Mouse (Mus musculus) heart, embryonic 12.5 days (tissue): ENCODE measurements at regions not wholly inside any gene's neighbourhood (a gene's known extent, or its start where the extent isn't known, plus 50 kb on each side); places are given as distances from the start of the nearest gene placed in this dataset.

Experiments
- ATAC-seq: fragments of 200-750 bp; cut with Nextera tagmentation; 2 replicates; pipeline ENCODE4 v1.8.0; 2017; ENCODE audit warnings: moderate TSS enrichment, moderate library complexity; ENCODE audit not compliant: insufficient number of reproducible peaks, low FRiP score
- H3K27ac ChIP-seq: fragments of 300-500 bp; sonication (generic); 2 replicates; pipeline ENCODE4 v1.5.1; 2016; ENCODE audit warnings: mild to moderate bottlenecking, moderate library complexity; ENCODE audit not compliant: poor library complexity, severe bottlenecking
- H3K27me3 ChIP-seq: fragments of 300-500 bp; sonication (generic); replicated peaks from 2 replicates; pipeline ENCODE4 v1.6.1; 2016; ENCODE audit warnings: mild to moderate bottlenecking, moderate library complexity
- H3K36me3 ChIP-seq: fragments of 300-500 bp; sonication (generic); 2 replicates; pipeline ENCODE4 v1.6.1; 2016; ENCODE audit warnings: mild to moderate bottlenecking, moderate library complexity
- H3K4me1 ChIP-seq: fragments of 300-500 bp; sonication (generic); replicated peaks from 2 replicates; pipeline ENCODE4 v1.6.1; 2016; ENCODE audit warnings: mild to moderate bottlenecking
- H3K4me2 ChIP-seq: fragments of 300-500 bp; sonication (generic); 2 replicates; pipeline ENCODE4 v1.6.1; 2016; ENCODE audit warnings: mild to moderate bottlenecking, moderate library complexity
- H3K4me3 ChIP-seq: fragments of 300-500 bp; sonication (generic); 2 replicates; pipeline ENCODE4 v1.5.1; 2016; ENCODE audit warnings: mild to moderate bottlenecking
- H3K9ac ChIP-seq: fragments of 300-500 bp; sonication (generic); 2 replicates; pipeline ENCODE4 v1.6.1; 2016; ENCODE audit warnings: mild to moderate bottlenecking, moderate library complexity
- H3K9me3 ChIP-seq: fragments of 300-500 bp; sonication (generic); replicated peaks from 2 replicates; pipeline ENCODE4 v1.6.1; 2016; ENCODE audit warnings: mild to moderate bottlenecking, moderate library complexity
- WGBS: fragments of 180-500 bp; shearing (Covaris S2); methylation state at CpG from one replicate; pipeline ENCODE4 v1.1.7; 2016; 5-methylcytosine and 5-hydroxymethylcytosine counted together

DNA sequence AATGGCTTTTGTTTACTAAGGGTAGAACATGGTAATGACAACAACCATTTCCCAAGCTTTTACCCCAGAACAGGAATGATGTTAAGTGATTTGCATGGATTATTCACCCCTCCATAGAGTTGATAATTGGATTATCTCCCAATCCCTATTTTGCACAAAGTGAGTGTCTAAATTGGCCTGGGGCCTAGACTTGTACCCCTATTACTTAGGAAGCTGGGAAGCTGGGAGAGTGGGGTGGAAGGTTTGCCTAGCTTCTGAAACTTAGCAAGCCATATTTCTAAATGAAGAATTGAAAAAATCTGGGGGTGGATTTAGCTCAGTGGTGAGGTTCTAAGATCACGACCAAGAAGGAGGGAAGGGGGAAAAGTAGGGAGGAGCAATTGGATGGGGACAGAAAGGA, 289.9 kb downstream of the Rngtt start:
- H3K4me2 ChIP-seq, result no peak overlapping the region
- no peaks in the 10 kb centered on the region for H3K36me3 ChIP-seq
- no peak overlapping the region for H3K4me3 ChIP-seq
- H3K27ac ChIP-seq, result no peak overlapping the region
- peaks cover 7% of the 10 kb centered on the region for H3K27me3 ChIP-seq
- WGBS, result 69% methylated on average over 1 of the region's 1 CpGs
- H3K9ac ChIP-seq, result no peak overlapping the region
- no peaks in the 10 kb centered on the region for H3K9me3 ChIP-seq
- ATAC-seq, result no peak
- H3K4me1 ChIP-seq, result 0 out of 2 replicates have a peak, but pooled peaks cover 2% of the 10 kb centered on the region

DNA sequence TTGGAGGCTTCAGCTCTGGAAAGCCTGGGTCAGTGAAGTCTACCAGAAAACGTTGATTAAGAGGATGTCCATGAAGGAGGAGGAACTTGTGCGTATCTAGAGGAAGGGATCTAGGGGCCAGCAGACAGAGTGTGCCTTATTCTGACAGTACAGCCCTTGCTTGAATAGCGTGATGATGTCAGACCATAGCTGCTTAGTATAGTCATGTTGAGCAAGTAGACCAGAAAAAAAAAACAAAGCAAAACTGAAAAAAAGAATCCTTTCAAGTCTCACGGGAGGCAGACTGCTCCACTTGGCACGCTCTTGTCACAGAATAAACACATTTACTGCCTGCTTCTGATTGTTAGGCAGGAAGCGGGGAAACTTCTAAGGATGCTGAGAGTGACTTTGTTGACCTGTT, 290.7 kb downstream of the Rngtt start:
- Histone ChIP-seq H3K4me3 (no peak overlapping the region), H3K4me1 (0 out of 2 replicates have a peak, but pooled peaks cover 2% of the 10 kb centered on the region), H3K9ac (no peak overlapping the region), H3K27me3 (peaks cover 4% of the 10 kb centered on the region), H3K27ac (no peak overlapping the region), H3K4me2 (no peak overlapping the region), H3K36me3 (no peaks in the 10 kb centered on the region), H3K9me3 (no peaks in the 10 kb centered on the region)
- WGBS, result 52% methylated on average over 6 of the region's 6 CpGs
- ATAC-seq, result no peak

DNA sequence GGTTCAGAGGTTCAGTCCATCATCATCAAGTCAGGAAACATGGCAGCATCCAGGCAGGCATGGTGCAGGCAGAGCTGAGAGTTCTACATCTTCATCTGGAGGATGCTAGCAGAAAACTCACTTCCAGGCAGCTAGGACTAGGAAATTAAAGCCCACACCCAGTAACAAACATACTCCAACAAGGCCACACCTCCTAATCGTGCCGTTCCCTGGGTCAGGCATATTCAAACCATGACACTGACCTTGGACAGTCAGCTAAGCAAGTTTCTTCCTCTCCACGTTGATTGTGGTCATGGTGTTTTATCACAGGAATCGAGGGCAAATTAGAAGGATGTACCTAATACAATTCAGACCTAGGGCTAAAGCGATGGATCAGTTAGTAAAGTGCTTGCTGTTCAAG, 294.5 kb downstream of the Rngtt start:
- Histone ChIP-seq H3K27ac (no peak overlapping the region), H3K9ac (no peak overlapping the region), H3K4me3 (no peak overlapping the region), H3K4me1 (no peaks in the 10 kb centered on the region), H3K36me3 (no peaks in the 10 kb centered on the region), H3K4me2 (no peak overlapping the region), H3K27me3 (0 out of 2 replicates have a peak, but pooled peaks cover 2% of the 10 kb centered on the region), H3K9me3 (no peaks in the 10 kb centered on the region)
- no peak for ATAC-seq
- WGBS, result 86% methylated on average over 5 of the region's 5 CpGs

DNA sequence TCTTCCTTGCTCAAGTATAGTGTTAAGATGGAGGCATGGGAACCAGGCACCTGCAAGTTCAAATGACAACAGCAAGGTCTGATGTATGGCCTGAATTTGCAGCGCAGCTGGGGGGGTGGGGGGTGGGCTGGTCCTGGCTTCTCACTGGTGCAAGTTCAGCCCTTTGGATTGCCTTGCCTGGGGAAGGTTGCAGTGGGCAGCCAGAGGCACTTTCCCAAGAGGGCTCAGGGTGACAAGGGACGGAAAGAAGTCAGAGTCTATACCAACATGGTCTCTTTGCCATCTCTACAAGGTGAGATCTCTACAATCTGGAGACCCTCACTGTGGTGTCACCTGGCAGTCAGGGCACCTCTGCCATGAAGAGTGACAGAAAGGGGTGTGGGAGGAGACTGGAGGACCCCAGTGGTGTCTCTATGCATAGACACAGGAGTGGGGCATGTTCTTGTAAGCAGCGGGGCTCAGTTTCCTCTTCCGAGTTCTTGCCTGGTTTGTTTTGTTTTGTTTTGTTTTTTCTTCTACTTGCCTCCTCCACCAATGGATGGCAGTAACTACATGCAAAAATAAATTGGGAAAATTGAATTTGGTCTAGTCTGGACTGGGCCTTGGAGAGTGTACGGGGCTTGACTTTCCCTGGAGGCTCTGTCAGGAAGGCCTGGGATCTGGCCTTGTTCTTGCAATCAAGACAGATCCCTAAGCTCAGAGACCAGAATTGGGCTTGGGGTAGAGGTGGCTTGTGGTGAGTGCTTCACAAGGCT, 284.4 kb upstream of the Cnr1 start:
- no peak overlapping the region for H3K27ac ChIP-seq
- H3K4me3 ChIP-seq, result no peak overlapping the region
- no peak overlapping the region for H3K9ac ChIP-seq
- no peaks in the 10 kb centered on the region for H3K36me3 ChIP-seq
- 81% methylated on average over 5 of the region's 5 CpGs for WGBS
- peaks cover 7% of the 10 kb centered on the region; the same call in 1 of the 2 replicates for H3K4me1 ChIP-seq
- no peaks in the 10 kb centered on the region for H3K27me3 ChIP-seq
- ATAC-seq, result no peak
- no peak overlapping the region for H3K4me2 ChIP-seq
- no peaks in the 10 kb centered on the region for H3K9me3 ChIP-seq

DNA sequence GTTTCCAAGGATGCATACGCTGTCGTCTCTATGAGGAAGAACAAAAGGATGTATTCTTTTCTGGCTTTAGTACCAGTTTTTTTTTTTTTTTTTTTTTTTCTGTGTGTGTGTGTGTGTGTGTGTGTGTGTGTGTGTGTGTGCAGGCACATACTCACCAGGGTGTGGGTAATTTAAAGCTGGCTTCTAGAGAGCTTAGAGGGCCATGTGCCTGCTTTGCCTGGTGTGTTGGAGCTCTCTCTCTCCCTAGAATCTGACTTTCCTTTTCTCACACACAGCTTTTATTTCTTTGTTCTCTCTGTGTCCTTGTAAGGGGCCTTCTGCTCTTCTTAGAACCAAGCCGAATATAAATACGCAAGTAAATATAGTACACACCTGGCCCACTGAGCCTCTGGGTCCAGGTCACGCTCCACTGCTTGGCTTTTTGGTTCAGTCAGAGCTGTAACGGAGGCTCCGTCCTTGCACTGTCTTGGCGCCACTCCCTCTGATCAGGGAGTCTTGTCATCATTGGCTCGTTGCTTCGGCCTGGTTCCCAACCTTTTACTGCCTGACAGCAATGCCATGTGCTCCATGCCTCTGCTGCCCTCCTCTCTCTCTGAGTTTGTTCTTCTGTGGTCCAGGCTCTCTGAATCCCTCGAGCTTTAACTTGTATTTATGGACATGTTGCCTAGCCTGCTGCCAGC, 283.7 kb upstream of the Cnr1 start:
- ATAC-seq, result no peak
- Histone ChIP-seq H3K4me3 (no peak overlapping the region), H3K27ac (no peak overlapping the region), H3K4me1 (peaks cover 7% of the 10 kb centered on the region; the same call in 1 of the 2 replicates), H3K9ac (no peak overlapping the region), H3K4me2 (no peak overlapping the region), H3K9me3 (no peaks in the 10 kb centered on the region), H3K36me3 (no peaks in the 10 kb centered on the region), H3K27me3 (no peaks in the 10 kb centered on the region)
- 77% methylated on average over 11 of the region's 11 CpGs for WGBS

DNA sequence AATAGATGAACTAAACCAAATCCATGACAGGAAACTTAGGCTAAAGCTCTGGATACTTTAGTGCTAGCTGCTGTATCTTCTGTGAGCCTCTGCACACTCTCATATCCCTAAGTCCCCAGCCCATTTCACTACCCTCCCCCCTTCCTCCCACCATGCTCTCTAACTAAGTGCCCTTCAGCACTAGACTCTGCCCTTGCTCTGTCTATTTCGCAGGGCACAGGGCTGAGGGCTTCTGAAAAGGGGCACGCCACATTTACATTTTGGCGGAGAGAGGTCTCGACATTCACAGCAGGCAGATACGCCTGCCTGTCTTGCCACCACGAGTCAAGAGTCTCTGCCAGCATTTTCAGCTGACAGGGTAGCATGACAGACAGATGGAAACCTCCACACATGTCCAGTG, 282.5 kb upstream of the Cnr1 start:
- H3K9me3 ChIP-seq, result no peaks in the 10 kb centered on the region
- no peak overlapping the region for H3K27ac ChIP-seq
- no peaks in the 10 kb centered on the region for H3K36me3 ChIP-seq
- 64% methylated on average over 6 of the region's 6 CpGs for whole genome bisulfite sequencing
- no peak overlapping the region for H3K4me3 ChIP-seq
- H3K4me1 ChIP-seq, result peaks cover 7% of the 10 kb centered on the region; the same call in 1 of the 2 replicates
- ATAC-seq, result no peak
- H3K9ac ChIP-seq, result no peak overlapping the region
- no peak overlapping the region for H3K4me2 ChIP-seq
- H3K27me3 ChIP-seq, result no peaks in the 10 kb centered on the region

DNA sequence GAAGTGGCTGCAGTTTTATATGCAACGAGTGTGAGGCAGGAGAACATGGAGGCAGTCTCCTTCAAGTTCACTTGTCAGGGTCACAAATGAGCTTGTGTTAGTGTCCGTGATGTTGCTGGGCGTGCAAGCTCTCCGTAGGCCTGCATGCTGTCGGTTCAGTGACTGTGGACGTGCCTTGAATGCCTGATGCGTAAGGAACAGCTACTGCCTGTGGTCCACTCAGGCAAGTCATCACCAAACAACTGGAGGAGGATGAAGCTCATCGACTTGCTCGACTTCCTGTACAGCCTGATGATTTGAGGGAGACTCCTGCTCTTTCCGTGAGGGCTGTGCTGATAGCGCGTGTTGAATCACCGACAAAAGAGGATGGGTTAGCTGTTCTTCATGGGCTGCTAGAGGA, 281.9 kb upstream of the Cnr1 start:
- H3K9ac ChIP-seq, result no peak overlapping the region
- no peak overlapping the region for H3K4me3 ChIP-seq
- 73% methylated on average over 13 of the region's 13 CpGs for WGBS
- H3K9me3 ChIP-seq, result no peaks in the 10 kb centered on the region
- no peaks in the 10 kb centered on the region for H3K27me3 ChIP-seq
- no peak overlapping the region for H3K27ac ChIP-seq
- no peaks in the 10 kb centered on the region for H3K36me3 ChIP-seq
- peaks cover 7% of the 10 kb centered on the region; the same call in 1 of the 2 replicates for H3K4me1 ChIP-seq
- H3K4me2 ChIP-seq, result no peak overlapping the region
- ATAC-seq, result no peak

DNA sequence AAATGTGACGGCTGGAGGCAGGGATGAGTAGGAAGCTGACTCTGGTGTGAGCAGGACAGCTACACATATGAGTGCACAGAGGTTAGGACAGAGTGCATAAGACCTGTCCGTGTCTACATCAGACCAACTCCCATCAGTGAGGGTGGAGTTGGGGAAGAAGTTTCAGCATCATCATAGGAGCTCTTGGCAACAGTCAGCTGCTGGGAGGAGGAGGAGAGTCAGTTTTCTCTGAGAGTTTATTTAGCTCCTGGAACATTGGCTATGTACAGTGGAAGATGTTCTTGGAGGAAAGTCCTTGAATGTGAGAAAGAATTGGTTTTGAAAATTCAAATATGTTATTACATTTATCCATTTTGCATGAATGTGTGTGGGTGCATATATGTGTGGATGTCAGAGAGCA, 279.2 kb upstream of the Cnr1 start:
- no peaks in the 10 kb centered on the region for H3K9me3 ChIP-seq

DNA sequence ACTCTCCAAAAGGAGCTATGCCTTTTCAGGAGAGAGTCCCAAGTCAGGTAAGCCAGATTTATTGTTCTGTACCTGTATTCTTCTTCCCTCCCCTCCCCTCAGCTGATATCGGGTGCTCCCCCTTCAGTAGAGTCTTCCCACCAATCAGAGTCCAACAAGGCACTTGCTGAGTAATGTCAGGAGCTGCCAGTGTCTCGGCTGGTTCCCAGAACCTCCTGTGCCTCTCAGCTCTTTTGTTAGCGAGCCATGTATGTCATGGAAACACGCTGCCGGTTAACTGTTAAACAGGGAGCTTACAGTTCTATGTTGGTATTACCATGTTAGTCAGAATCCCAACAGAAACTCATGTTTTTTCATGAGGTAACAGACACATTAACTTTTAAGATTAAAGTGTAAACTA, 273.1 kb upstream of the Cnr1 start:
- WGBS, result 74% methylated on average over 5 of the region's 5 CpGs
- H3K27me3 ChIP-seq, result no peaks in the 10 kb centered on the region
- H3K4me2 ChIP-seq, result no peak overlapping the region
- ATAC-seq, result no peak
- H3K4me3 ChIP-seq, result no peak overlapping the region
- no peaks in the 10 kb centered on the region for H3K36me3 ChIP-seq
- H3K9me3 ChIP-seq, result no peaks in the 10 kb centered on the region
- H3K9ac ChIP-seq, result no peak overlapping the region
- H3K4me1 ChIP-seq, result no peaks in the 10 kb centered on the region
- no peak overlapping the region for H3K27ac ChIP-seq

More for the DNA sequence above, 279.2 kb upstream of the Cnr1 start:
- Histone ChIP-seq H3K36me3 (no peaks in the 10 kb centered on the region), H3K4me3 (no peak overlapping the region), H3K4me1 (peaks cover 7% of the 10 kb centered on the region; the same call in 1 of the 2 replicates), H3K27ac (no peak overlapping the region), H3K4me2 (no peak overlapping the region), H3K9ac (no peak overlapping the region), H3K27me3 (no peaks in the 10 kb centered on the region)
- 77% methylated on average over 2 of the region's 2 CpGs for WGBS
- ATAC-seq, result no peak

DNA sequence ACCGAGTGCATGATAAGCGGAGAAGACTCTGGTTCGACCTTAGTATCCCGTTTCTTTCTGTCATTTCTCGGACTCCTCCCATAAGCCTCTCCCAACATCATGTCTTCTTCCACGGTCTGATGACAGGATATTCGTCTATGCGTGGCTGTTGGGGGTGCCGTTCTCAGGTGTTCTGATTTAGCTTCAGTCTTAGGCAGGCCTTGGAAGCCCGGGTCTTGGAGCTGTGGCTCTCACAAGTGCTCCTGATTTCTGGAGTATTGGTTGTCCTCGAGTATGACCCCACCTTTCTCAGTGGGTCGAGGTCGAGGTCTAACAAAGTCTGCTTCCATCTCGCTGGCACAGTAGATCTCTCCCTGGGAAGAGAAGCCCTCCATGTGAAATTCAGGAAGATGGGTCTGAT, 264.6 kb upstream of the Cnr1 start:
- H3K9ac ChIP-seq, result no peak overlapping the region
- H3K9me3 ChIP-seq, result no peaks in the 10 kb centered on the region
- H3K36me3 ChIP-seq, result no peaks in the 10 kb centered on the region
- H3K4me3 ChIP-seq, result no peak overlapping the region
- H3K27me3 ChIP-seq, result no peaks in the 10 kb centered on the region
- no peak for ATAC-seq
- H3K4me2 ChIP-seq, result no peak overlapping the region
- H3K27ac ChIP-seq, result no peak overlapping the region
- 0 out of 2 replicates have a peak, but pooled peaks cover 4% of the 10 kb centered on the region for H3K4me1 ChIP-seq
- 84% methylated on average over 14 of the region's 14 CpGs for WGBS

DNA sequence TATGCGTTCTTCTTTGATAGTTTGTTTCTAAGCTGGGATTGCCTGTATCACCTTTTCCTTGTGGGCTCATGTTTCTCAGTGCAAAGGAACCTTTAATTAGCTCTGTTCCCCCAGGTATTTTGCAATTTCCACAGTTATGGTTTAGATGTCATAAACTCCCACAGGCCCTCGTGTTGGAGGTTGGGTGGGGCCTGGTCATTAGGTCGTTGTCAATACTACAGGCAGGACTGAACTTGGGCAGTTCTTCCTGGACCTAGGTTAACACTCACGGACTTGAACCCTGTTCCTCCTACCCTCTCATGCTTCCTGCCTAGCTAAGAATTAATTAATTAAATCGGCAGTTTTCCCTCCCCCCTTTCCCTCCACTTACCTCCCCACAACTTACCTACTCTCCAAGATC, 263.8 kb upstream of the Cnr1 start:
- H3K36me3 ChIP-seq, result no peaks in the 10 kb centered on the region
- no peak overlapping the region for H3K27ac ChIP-seq
- no peaks in the 10 kb centered on the region for H3K9me3 ChIP-seq
- no peaks in the 10 kb centered on the region for H3K27me3 ChIP-seq
- 0 out of 2 replicates have a peak, but pooled peaks cover 4% of the 10 kb centered on the region for H3K4me1 ChIP-seq
- no peak overlapping the region for H3K4me3 ChIP-seq
- ATAC-seq, result no peak
- no peak overlapping the region for H3K4me2 ChIP-seq
- no peak overlapping the region for H3K9ac ChIP-seq
- WGBS, result 77% methylated on average over 5 of the region's 5 CpGs
